Mouse (Mus musculus) fat pad, adult 2 months (tissue): ENCODE measurements around the gene Ggta1.

Experiments used
- DNase-seq: peaks from one replicate; pipeline ENCODE4 v3.0.0-alpha.2; 2011; ENCODE audit warnings: low read depth, low spot score; ENCODE audit errors: extremely low read depth

Gene Ggta1

DNA sequence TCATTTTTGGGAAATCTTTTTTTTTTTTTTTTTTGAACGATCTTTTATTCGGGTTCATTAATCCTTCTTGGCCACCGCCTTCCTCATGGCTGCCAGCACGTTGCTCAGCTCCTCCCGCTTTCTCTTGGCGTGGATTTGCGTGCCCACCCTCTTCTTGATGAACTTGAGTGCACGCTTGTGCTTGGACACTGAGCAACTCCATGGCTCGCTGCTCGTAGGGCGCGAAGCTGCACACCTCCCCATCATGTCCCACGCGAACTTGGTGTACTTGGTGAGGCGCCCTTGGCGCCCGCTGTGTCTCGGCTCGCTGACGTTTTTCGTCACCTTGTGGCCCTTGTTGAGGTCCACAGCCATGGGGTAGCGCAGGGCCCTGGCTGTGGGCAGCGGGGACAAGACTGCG lies 28.1 kb upstream of the Ggta1 start:
- DNase-seq = no peak

DNA sequence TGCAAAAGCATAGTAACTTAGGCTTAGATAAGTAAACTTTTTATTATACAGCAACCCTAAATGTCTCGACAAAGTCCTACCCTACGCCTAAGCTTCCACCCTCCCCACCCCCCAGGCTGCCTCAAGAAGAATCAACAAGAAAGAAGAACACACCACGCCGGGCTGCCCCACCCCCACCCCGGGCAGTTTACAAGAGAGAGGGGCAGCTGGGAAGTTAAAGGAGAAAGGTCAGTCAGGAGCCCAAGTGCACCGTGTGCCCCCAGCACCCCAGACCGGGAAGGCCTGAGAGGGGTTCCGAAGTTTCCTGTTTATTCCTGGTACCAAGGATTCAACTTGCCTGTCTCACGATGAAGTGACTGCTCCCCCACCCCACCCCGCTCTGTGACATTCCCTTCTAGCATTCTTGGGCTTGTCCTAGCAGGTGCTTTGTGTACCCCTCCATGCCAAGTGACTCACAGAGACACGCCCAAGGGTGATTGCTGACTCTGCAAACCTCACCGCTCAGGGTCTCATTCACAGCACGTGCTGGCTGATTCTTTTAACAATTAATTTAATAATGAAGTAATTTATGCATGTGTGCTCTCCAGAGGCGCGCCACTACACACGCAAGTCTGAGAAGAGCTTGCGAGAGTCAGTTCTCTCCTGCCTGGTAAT lies 27.6 kb upstream of the Ggta1 start:
- DNase-seq = no peak

DNA sequence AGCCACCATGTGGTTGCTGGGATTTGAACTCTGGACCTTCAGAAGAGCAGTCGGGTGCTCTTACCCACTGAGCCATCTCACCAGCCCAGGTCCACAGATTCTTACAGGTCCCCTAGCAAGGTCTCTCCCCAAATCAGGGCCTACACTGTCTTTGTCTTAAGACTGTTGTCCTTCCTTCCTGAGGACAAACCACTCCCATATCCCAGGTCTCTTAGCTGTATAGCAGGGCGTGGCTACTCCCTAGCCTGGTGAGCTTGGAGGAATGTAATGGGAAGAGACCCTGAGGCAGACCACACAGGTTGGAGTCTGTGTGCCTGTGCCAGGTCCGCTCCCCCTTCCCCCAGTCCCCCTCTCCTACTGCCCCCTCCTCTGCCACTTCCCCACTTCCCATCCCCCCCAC lies 24.7 kb upstream of the Ggta1 start:
- DNase-seq = no peak

DNA sequence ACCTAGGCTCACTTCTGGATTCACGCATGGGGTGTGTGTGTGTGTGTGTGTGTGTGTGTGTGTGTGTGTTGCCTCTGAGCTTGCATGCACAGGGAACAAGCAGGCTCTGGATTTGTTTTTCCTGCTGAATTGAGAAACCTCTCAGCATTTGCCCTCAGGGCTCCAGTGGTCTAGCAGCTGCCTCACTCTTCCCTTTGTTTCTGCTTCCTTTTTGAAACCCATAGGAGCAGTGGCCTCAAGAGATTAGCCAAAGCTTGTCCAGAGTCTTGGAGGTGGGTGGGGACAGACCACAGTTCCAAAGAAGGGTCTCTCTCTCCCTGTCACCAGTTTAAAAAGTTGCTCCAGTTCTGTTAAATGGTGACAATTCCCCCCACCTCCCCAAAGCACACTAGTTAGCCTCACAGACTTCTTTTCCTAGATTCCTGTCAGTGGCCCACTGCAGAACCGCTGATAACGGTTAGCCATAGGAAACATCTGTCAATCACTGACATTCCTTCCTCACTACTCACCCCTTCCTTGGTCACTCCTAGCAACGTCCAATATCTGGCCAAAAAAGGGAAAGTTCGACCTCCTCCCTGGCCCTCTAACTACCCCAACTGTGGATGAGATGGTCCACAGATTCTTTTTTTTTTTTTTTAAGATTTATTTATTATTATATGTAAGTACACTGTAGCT lies 24.1 kb upstream of the Ggta1 start:
- DNase-seq = no peak

DNA sequence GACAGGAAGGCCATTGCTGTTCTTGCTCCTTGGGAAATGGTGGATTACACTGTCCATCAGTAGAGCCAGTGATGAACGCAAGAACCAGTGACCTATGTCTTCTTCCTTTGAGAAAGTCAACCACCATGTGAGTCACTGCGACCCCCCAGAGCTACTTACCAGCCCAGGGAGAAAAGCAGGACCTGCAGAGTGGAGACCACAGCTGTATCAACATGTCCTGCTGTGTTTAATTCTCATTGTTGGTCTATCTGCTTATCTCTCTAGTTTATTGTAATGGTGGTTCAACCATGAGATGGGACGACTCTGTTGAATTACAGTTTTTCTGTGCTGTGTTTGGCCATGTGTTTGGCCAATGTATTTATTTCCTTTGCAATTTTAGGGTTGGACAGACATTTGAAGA lies 21.1 kb upstream of the Ggta1 start:
- DNase-seq = no peak

DNA sequence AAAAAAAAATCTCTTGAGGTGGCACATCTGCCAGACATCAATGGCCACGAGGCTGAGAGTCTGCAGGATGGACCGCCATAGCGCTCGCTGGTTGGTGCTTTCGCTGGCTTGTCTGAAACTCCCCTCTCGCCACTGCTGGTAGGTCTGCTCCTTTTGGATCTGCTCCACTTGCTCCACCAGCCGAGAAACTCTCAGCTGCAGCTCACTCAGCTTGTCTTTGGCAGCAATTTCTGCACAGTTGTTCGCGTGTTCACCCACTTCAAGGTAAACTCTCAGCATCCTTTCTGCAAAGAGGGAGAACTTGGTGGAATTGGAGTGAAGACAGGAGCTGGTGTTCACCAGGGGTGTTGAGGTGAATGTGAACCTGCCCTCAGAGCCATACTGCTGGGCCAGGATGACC lies 20.4 kb upstream of the Ggta1 start:
- no peak for DNase-seq

DNA sequence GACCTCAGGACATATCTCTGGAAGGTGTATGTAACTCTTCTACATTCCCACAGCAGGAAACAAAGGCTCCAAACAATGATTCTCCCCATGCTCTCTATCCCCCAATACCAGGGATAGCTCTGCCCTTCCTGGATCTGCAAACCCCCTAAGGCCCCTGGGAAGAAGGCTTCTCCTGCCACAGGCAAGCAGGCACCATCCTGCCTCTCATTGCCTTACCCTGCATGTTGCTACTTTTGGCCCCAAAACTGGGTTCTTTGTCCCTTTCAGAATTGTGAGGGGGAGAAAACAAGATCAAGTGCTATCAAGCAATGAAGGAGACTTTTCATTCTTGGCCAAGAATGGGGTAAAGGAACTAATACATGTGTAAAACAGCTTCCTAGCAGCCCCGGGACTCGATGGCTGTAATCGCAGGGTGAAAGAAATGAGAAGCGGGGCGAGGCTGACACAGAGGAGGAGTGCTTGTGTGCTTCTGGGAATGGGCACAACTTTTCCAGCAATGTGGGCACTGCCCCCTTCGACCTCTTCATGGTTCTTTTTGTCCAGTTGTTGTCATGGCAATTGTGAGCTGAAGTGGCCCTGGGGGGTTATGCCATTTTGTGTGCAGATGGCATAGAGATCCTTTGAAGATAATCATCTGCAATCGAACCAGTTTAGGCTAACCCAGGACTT lies 18.4 kb upstream of the Ggta1 start:
- no peak for DNase-seq

DNA sequence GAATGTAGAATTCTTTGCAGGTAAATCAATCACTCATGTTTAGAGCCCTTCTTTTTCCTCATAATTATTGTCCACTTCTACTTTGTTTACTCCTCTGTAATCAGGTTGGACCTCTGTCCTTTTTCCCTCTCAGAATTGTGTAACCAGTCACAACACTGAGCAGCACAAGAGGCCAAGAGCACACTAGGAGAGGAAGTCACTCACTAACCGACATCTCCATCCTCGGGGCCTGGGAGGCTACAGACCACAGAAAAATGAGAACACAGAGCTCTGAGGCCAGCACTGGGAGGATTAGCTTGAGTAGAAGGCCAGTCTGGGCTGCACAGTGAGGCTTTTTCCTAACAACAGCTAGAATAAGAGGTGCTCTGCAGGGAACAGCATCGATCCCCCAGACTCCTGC lies 17.0 kb upstream of the Ggta1 start:
- DNase-seq = no peak

DNA sequence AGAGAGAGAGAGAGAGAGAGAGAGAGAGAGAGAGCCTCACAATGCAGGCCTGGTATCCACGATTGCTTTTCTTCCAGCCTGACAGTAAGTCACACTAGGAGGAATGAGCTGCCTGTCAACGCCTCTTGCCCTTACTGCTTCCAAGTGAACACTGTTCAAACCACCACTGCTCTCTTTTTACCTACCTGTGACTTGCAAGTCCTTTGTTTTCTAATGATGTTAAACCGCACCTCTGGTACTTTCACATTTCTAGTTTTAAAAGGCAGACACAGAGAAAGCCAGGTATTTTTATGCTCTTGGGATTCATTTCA lies 15.7 kb upstream of the Ggta1 start:
- no peak for DNase-seq

DNA sequence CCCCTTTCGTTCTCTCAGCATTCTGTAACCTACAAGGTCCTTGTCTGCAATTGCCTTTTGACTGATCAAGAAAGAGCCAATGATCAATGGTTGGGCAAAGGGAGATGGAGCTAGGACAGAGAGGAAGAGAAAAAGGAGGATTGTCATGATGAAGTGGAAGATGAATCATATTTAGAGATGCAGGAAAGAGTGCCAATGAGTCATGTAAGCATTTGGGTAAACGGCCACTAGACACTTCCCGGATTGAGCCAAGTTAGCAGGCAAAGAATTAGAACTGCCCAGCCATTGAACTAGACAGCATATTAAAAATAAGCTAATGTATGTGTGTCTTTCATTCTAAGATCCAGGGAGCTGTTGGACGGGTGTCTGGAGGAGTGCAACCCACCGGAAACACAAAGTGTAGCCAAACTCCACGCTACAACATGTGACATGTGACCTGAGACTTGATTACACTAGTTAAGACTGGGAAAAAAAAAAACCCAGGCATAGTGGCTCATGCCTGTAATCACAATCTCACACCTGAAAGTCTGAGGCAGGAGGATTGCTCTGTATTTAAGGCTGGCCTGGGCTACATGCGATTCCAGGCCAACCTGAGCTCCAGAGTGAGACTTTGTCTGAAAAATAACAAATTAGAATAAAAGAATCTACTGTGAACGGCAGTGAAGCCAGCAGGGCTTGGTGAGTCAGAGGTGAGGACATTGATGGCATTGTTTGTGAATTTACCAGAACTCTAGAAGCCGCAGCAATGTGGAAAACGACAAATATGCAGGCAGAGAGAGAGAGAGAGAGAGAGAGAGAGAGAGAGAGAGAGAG lies 15.2 kb upstream of the Ggta1 start:
- DNase-seq = no peak

DNA sequence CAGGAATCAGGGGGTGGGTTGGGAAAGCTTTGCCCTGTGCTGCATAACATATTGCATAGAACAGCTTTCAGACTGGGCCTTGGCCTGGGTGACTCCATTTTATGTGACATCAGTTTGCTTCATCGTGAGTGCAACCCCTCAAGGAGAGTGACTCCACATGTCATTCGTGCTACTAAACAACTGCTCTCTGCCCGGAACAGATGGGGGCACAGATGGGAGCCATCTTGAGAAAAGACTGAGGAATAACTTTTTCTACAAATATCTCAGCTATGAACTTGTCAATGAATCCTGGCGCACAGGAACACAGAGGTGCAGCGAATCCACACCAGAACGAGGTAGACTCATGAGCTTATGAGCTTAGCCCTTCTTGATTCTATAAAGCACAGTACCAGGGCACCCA lies 14.3 kb upstream of the Ggta1 start:
- no peak for DNase-seq

DNA sequence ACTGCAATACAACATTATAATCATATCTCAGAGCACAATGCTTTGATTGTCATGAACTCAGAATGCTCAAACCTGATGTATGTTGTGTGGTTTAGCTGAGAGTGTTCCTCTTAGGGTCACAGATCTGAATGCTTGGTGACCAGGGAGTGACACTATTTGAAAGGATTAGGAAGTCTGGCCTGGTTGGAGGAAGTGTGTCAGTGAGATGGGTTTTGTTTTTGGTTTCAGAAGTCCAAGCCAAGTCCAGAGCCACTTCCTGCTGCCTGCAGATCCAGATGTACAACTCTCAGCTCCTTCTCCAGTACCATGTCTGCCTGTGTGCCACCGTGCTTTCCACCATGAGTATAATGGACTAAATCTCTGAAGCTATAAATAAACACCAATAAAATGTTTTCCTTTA lies 11.9 kb upstream of the Ggta1 start:
- no peak for DNase-seq

DNA sequence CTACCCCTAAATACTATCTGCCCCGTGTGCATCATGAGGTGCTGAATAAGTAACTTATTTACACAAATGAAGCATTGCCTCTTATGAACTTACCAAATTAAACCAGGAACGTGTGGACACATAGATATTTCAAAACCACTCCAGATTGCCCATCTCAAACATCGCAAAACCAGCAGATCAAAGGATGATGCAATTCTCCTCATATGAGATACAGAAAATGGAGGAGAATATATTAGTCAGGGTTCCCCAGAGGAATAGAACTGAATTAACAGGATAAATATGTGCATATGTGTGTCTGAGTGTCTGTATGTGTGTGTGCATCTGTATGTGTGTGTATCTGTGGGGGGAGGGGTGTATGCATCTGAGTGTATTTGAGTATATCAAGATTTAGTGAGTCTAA lies 6.2 kb upstream of the Ggta1 start:
- no peak for DNase-seq

DNA sequence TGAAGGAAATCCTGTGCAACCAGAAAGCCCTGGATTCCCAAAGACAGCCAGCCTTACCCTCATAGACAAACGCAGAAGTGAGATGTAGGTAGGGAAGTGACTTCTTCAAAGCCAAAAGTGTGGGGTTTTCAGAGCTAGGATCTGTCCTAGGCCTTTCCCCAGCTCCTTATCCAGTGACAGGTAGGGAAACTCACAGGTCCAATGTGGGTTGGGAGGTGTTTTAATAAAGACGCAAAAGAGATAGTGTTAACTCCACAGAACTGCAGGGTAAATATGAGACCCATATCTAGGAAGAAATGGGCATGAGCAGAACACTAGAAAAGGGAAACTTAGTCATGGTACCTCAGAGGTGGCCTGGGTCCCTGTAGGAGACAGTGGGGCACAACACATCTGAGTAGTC lies 5.2 kb upstream of the Ggta1 start:
- DNase-seq = no peak

DNA sequence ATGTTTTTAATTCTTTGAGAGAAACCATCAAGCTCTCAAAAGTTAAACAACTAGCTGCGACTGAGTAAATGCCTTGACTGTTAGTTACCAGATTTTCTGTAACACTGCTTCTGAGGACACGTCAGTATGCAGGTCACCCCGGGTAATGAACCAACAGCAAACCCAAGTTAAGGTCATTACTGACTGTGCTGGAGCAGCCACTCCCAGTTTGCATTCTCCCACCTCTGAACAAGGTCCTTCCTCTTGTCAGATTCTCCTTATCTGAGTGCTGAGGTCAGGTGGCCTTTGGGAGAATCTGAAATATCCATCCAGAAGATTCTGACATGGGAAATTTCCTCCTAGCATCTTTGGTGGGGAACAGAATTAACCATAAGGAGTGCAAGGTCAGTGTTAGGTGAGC lies 4.8 kb upstream of the Ggta1 start:
- DNase-seq = no peak

DNA sequence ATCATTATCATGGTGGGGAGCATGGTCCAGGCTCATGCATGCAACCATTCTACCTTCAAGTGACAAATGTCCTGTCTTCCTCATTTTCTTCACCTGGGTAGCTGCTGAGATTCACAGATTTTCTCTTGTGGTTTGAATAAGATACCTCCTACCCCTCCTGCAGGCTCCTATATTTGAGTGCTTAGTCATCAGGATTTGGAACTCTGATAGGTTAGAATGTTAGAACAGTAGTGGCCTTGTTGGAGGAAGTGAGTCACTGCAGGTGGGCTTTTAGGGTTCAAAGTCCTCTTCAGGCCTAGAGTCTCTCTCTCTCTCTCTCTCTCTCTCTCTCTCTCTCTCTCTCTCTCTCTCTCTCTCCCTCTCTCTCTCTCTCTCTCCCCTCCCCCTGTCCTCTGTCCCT lies 2.6 kb upstream of the Ggta1 start:
- no peak for DNase-seq

DNA sequence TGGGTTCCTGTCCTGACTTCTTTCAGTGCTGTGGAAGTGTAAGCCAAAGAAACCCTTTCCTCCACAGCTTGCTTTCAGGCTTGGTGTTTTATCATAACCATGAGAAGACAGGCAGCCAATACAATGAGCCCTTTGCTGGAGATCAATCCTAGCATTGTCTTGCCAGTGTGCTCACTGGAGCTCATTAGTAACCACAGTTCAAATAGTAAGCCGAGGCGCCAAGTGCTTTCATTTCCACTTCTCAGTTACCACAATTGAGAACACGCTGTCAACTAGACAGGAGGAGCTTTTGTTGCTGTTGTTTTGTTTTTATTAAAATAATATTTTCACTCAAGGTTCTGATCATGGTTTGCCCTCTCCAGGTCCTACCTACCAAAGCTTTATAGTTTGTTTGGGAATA lies 1.5 kb upstream of the Ggta1 start:
- no peak for DNase-seq

DNA sequence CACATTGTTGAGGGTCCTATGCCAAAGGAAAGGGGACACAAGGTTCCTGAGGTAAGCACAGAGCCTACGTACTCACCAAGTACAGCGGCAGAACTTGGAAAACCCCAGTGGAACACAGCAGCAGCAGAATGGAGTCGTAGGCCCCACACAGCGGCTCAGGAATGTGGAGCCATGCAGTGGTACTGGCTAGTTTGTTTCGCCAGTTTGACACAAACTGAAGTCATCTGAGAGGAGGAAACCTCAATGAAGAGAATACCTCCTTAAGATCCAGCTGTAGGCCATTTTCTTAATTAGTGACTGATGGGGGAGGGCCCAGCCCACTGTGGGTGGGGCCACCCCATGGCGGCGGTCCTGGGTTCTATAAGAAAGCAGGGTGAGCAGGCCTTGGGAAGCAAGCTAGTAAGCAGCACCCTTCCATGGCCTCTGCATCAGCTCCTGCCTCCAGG lies 1.1 kb upstream of the Ggta1 start:
- DNase-seq = no peak

DNA sequence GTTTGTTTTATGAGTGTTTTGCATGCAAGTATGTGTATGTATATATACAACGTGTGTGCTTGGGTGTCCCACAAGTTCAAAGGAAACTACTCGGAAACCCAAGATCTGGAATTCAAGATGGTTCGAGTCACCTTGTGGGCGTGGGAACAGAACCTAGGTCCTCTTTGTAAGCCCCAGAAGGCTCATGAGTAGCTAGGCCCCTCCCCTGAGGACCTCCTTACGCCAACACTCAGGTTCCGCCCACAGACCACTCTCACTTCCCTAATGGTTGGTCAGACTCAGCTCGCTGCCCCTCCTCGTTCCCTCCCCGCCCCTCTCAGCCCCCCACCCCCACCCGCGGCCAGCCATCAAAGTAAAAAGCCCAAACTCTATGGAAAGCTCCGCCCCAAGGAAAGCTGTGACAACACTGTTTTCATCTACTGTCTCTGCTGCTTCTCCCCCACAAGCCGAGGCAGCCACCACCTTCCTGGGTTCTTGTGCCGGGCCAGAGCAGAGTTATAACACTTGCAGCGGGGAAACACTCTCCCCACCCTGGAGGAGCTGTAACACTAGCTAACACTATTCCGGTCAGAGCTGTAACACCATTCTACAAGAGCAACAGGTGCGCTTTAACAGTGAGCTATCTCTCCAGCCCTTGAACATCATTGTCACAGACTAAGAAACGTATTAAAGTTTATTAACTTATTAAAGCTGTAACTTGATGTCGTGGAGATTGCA lies 499 bp upstream of the Ggta1 start:
- no peak for DNase-seq

DNA sequence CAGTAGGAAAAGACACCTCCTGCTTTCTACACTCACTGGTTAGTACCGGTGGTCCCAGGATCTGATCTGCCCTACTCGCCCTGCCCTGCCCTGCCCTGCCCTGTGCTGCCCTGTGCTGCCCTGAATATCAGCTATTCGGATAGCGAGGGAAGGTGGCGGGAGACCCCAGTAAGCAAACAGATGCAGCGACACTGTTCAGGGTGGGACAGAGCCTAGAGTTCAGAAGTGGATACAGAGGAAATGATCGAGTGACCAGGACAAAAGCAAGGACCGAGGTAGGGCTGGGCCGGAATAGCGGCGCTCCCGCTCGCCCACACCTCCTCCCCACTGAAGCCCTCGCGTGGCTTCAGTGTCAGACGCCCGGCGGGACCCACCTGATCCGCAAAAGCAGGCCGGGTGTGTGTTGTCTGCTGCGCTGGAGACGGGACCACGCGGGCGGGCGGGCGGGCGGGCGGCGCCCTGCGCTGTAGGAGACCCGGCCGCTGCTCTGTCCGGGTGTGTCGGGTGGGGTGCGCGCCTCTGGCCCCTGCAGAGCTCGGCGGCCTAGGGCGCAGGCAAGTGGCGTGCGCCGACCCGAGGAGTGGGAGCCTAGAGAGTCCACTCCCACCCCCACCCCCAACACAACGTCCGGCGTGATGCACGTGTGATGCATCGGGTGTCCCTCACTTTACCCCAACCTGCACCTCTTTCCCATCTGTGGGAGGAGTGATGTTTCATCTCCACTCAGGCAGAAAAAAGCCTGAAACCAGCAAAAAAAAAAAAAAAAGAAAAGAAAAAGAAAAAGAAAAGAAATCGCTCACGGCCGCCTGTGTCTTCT lies 852 bp downstream of the Ggta1 start:
- no peak for DNase-seq
